Mouse (Mus musculus) heart, adult 2 months (tissue): ENCODE data around the gene Tnfsfm13.

Experiments used
- CTCF ChIP-seq: fragments of 200-600 bp; IDR thresholded peaks from 2 replicates; pipeline ENCODE4 v1.8.1; 2022; ENCODE audit warnings: antibody characterized with exemption, mild to moderate bottlenecking, moderate library complexity
- POLR2A ChIP-seq: fragments of 200-500 bp; IDR thresholded peaks from 2 replicates; pipeline ENCODE4 v1.6.1; 2011; ENCODE audit warnings: mild to moderate bottlenecking, low read depth, low read length, control low read depth; ENCODE audit not compliant: insufficient read depth

DNA sequence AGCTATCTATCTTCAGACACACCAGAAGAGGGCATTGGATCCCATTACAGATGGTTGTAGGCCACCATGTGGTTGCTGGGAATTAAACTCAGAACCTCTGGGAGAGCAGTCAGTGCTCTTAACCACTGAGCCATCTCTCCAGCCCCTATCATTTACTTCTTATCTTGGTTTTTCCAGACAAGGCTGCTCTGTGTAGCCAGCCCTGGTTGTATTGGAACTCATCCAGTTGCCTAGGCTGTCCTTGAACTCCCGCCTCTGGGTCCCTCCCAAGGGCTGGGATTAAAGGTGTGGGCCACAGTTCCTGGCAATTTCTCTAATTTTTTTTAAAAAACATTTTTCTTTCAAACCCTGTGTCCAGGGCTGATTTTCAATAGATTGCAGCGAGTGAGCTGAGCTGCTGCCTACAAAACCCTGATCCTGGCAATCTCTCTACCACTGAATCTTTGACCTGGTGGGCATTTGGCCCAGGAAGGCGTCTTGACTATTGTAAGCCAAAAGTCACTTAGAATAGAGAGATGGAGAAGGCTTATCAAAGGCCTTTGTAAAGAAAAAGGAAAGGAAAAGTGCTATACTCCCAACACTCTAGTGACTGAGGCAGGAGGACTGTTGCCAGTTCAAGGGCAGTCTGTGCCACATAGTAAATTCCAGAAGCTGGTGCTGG is 34.5 kb downstream of the Tnfsfm13 start:
- TF ChIP-seq CTCF, result no peak
- no peak for TF ChIP-seq POLR2A
